Mouse (Mus musculus): ENCODE results near the gene Panx1. TPM values are rescaled to one million over a fixed set of nuclear protein-coding genes. Genes with fewer than 3 reads are reported as not detected.

The Panx1 gene
- total RNA-seq, 2 experiments from 2014 or later, result 26.2 to 33.3 TPM

GRCm38 (mm10) chr9:15036807-15037206, 8.5 kb downstream of the Panx1 start:
- Histone ChIP-seq H3K4me3 (no peak overlapping the region), H3K27ac (no peak overlapping the region; the same call in 1 of the 2 replicates)
- TF ChIP-seq CTCF (conservative IDR thresholded peaks at IDR 0.05), result no peak
- DNase-seq (ENCODE audit: low spot score in 2 of 2), result no peak

- Histone ChIP-seq H3K27ac (no peak overlapping the region), H3K4me3 (no peak overlapping the region)
- no peak for TF ChIP-seq CTCF (conservative IDR thresholded peaks at IDR 0.05)
- no peak for DNase-seq (ENCODE audit: low spot score in 2 of 2)
Observed at GRCm38 (mm10) chr9:15036405-15036804, 8.9 kb downstream of the Panx1 start.

GRCm38 (mm10) chr9:15035979-15036378, 9.3 kb downstream of the Panx1 start:
- DNase-seq (ENCODE audit: low spot score in 2 of 2), result no peak
- Histone ChIP-seq H3K4me3 (no peak overlapping the region), H3K27ac (no peak overlapping the region)
- no peak for TF ChIP-seq CTCF (conservative IDR thresholded peaks at IDR 0.05)

GRCm38 (mm10) chr9:15034546-15035273, 10.6 kb downstream of the Panx1 start:
- no peak overlapping the region for H3K4me3 ChIP-seq
- DNase-seq (ENCODE audit: low spot score in 2 of 2), result no peak
- no peak for TF ChIP-seq CTCF (conservative IDR thresholded peaks at IDR 0.05)
- no peak overlapping the region for H3K27ac ChIP-seq

- no peak overlapping the region for H3K4me3 ChIP-seq
- TF ChIP-seq CTCF (conservative IDR thresholded peaks at IDR 0.05), result peak; percentile 87
- H3K27ac ChIP-seq, result no peak overlapping the region
- peak in 1 of 2 experiments; percentile 43 for DNase-seq (ENCODE audit: low spot score in 2 of 2)
Observed at GRCm38 (mm10) chr9:15033568-15034160, 11.6 kb downstream of the Panx1 start.

GRCm38 (mm10) chr9:15032797-15033196, 12.5 kb downstream of the Panx1 start:
- DNase-seq (ENCODE audit: low spot score in 2 of 2), result no peak
- Histone ChIP-seq H3K4me3 (no peak overlapping the region), H3K27ac (no peak overlapping the region)
- TF ChIP-seq CTCF (conservative IDR thresholded peaks at IDR 0.05), result no peak

GRCm38 (mm10) chr9:15030771-15031170, 14.5 kb downstream of the Panx1 start:
- H3K27ac ChIP-seq, result no peak overlapping the region
- no peak for TF ChIP-seq CTCF (conservative IDR thresholded peaks at IDR 0.05)
- DNase-seq (ENCODE audit: low spot score in 2 of 2), result no peak
- no peak overlapping the region for H3K4me3 ChIP-seq

GRCm38 (mm10) chr9:15029025-15029727, 16.1 kb downstream of the Panx1 start:
- H3K4me3 ChIP-seq, result no peak overlapping the region
- peak in 1 of 2 experiments; percentile 43 for DNase-seq (ENCODE audit: low spot score in 2 of 2)

GRCm38 (mm10) chr9:15027725-15028124, 17.6 kb downstream of the Panx1 start:
- TF ChIP-seq CTCF (conservative IDR thresholded peaks at IDR 0.05), result peak; percentile 61
- no peak for DNase-seq (ENCODE audit: low spot score in 2 of 2)
- Histone ChIP-seq H3K27ac (no peak overlapping the region), H3K4me3 (no peak overlapping the region)

More at GRCm38 (mm10) chr9:15029025-15029727, 16.1 kb downstream of the Panx1 start:
- H3K27ac ChIP-seq, result no peak overlapping the region
- TF ChIP-seq CTCF (conservative IDR thresholded peaks at IDR 0.05), result peak; percentile 77

GRCm38 (mm10) chr9:15023049-15023448, 22.2 kb downstream of the Panx1 start:
- no peak for DNase-seq (ENCODE audit: low spot score in 2 of 2)
- Histone ChIP-seq H3K4me3 (no peak overlapping the region), H3K27ac (no peak overlapping the region)
- TF ChIP-seq CTCF (conservative IDR thresholded peaks at IDR 0.05), result no peak

- H3K27ac ChIP-seq, result no peak overlapping the region
- no peak for TF ChIP-seq CTCF (conservative IDR thresholded peaks at IDR 0.05)
- no peak for DNase-seq (ENCODE audit: low spot score in 2 of 2)
- no peak overlapping the region for H3K4me3 ChIP-seq
Observed at GRCm38 (mm10) chr9:15021156-15021555, 24.1 kb downstream of the Panx1 start.

- DNase-seq (ENCODE audit: low spot score in 2 of 2), result no peak
- Histone ChIP-seq H3K4me3 (no peak overlapping the region), H3K27ac (no peak overlapping the region)
- no peak for TF ChIP-seq CTCF (conservative IDR thresholded peaks at IDR 0.05)
Observed at GRCm38 (mm10) chr9:15020561-15021080, 24.7 kb downstream of the Panx1 start.

GRCm38 (mm10) chr9:15018756-15019131, 26.5 kb downstream of the Panx1 start:
- H3K27ac ChIP-seq, result peak overlapping the region; percentile 29; the same call in 1 of the 2 replicates
- no peak for DNase-seq (ENCODE audit: low spot score in 2 of 2)
- TF ChIP-seq CTCF (conservative IDR thresholded peaks at IDR 0.05), result no peak

More at GRCm38 (mm10) chr9:15018756-15019131, 26.5 kb downstream of the Panx1 start:
- no peak overlapping the region for H3K4me3 ChIP-seq

Data from layer of hippocampus, adult 2 months (tissue).